Mouse (Mus musculus) limb, embryonic 15.5 days (tissue): ENCODE results near the gene Col13a1. TPM values are rescaled to one million over a fixed set of nuclear protein-coding genes. Genes with fewer than 3 reads are reported as not detected.
A peak's percentile ranks its signal among the peaks of the same experiment; 100 is the strongest.

Experiments
- ATAC-seq: fragments of 200-750 bp; cut with Nextera tagmentation; 2 replicates; pipeline ENCODE4 v1.8.0; 2017; ENCODE audit warnings: low read depth, moderate TSS enrichment; ENCODE audit not compliant: insufficient number of reproducible peaks, low FRiP score, low TSS enrichment
- H3K27ac ChIP-seq: fragments of 300-500 bp; sonication (generic); 2 replicates; pipeline ENCODE4 v1.5.1; 2015; ENCODE audit warnings: moderate library complexity, mild to moderate bottlenecking, inconsistent platforms
- H3K27me3 ChIP-seq: fragments of 300-500 bp; sonication (generic); 2 replicates; pipeline ENCODE4 v1.6.1; 2015; ENCODE audit warnings: inconsistent platforms
- H3K36me3 ChIP-seq: fragments of 300-500 bp; sonication (generic); 2 replicates; pipeline ENCODE4 v1.6.1; 2015; ENCODE audit warnings: inconsistent platforms
- H3K4me1 ChIP-seq: fragments of 300-500 bp; sonication (generic); 2 replicates; pipeline ENCODE4 v1.6.1; 2015; ENCODE audit warnings: inconsistent platforms
- H3K4me2 ChIP-seq: fragments of 300-500 bp; sonication (generic); 2 replicates; pipeline ENCODE4 v1.6.1; 2015; ENCODE audit warnings: mild to moderate bottlenecking, inconsistent platforms
- H3K4me3 ChIP-seq: fragments of 300-500 bp; sonication (generic); 2 replicates; pipeline ENCODE4 v1.5.1; 2015; ENCODE audit warnings: mild to moderate bottlenecking, inconsistent platforms
- H3K9ac ChIP-seq: fragments of 300-500 bp; sonication (generic); 2 replicates; pipeline ENCODE4 v1.6.1; 2015; ENCODE audit warnings: inconsistent platforms
- H3K9me3 ChIP-seq: fragments of 300-500 bp; sonication (generic); 2 replicates; pipeline ENCODE4 v1.6.1; 2016; ENCODE audit warnings: inconsistent platforms
- WGBS: fragments of 180-500 bp; shearing (Covaris S2); methylation state at CpG from one replicate; pipeline ENCODE4 v1.1.7; 2015; 5-methylcytosine and 5-hydroxymethylcytosine counted together
- polyA plus RNA-seq: library from polyadenylated mRNA; unstranded; fragments of >200 nt; fragmentation: Nextera tagmentation; extraction: Ambion mirVana; gene quantifications from 2 replicates; pipeline ENCODE4 v1.2.1, GENCODE M21; 2015

The Col13a1 gene
- polyA plus RNA-seq, 1 experiment from 2014 or later = 9.1 TPM

GRCm38 (mm10) chr10:61965386-61965841 lies 13.5 kb downstream of the Col13a1 start:
- 11% methylated on average over 7 of the region's 7 CpGs for WGBS
- H3K4me2 ChIP-seq = no peak overlapping the region
- H3K4me1 ChIP-seq = peaks cover 8% of the 10 kb centered on the region
- no peak overlapping the region for H3K27ac ChIP-seq
- no peak overlapping the region for H3K4me3 ChIP-seq
- no peaks in the 10 kb centered on the region for H3K36me3 ChIP-seq
- H3K9ac ChIP-seq = no peak overlapping the region
- H3K27me3 ChIP-seq = no peaks in the 10 kb centered on the region
- no peaks in the 10 kb centered on the region for H3K9me3 ChIP-seq
- ATAC-seq = peak; percentile 51; the same call in 1 of the 2 replicates

GRCm38 (mm10) chr10:61956718-61957117 lies 22.2 kb downstream of the Col13a1 start:
- Histone ChIP-seq H3K9ac (no peak overlapping the region), H3K4me2 (no peak overlapping the region), H3K27me3 (no peaks in the 10 kb centered on the region), H3K9me3 (no peaks in the 10 kb centered on the region), H3K4me3 (no peak overlapping the region), H3K36me3 (no peaks in the 10 kb centered on the region), H3K4me1 (no peaks in the 10 kb centered on the region), H3K27ac (no peak overlapping the region)
- no peak for ATAC-seq
- 73% methylated on average over 6 of the region's 6 CpGs for WGBS

GRCm38 (mm10) chr10:61953916-61954315 lies 25.0 kb downstream of the Col13a1 start:
- no peaks in the 10 kb centered on the region for H3K36me3 ChIP-seq
- no peak overlapping the region for H3K9ac ChIP-seq
- 77% methylated on average over 5 of the region's 5 CpGs for WGBS
- H3K4me1 ChIP-seq = no peaks in the 10 kb centered on the region
- H3K27me3 ChIP-seq = no peaks in the 10 kb centered on the region
- H3K27ac ChIP-seq = no peak overlapping the region
- no peak for ATAC-seq
- no peak overlapping the region for H3K4me3 ChIP-seq
- H3K9me3 ChIP-seq = no peaks in the 10 kb centered on the region
- H3K4me2 ChIP-seq = no peak overlapping the region

- WGBS = 69% methylated on average over 6 of the region's 6 CpGs
- Histone ChIP-seq H3K4me2 (no peak overlapping the region), H3K27me3 (no peaks in the 10 kb centered on the region), H3K4me1 (no peaks in the 10 kb centered on the region), H3K27ac (no peak overlapping the region), H3K36me3 (no peaks in the 10 kb centered on the region), H3K4me3 (no peak overlapping the region), H3K9me3 (no peaks in the 10 kb centered on the region), H3K9ac (no peak overlapping the region)
- ATAC-seq = no peak
Observed at GRCm38 (mm10) chr10:61949542-61949941, 29.4 kb downstream of the Col13a1 start.

- Histone ChIP-seq H3K9me3 (no peaks in the 10 kb centered on the region), H3K4me3 (no peak overlapping the region), H3K36me3 (no peaks in the 10 kb centered on the region), H3K27ac (no peak overlapping the region), H3K4me1 (no peaks in the 10 kb centered on the region), H3K27me3 (no peaks in the 10 kb centered on the region), H3K4me2 (no peak overlapping the region), H3K9ac (no peak overlapping the region)
- WGBS = 75% methylated on average over 2 of the region's 2 CpGs
- ATAC-seq = no peak
Observed at GRCm38 (mm10) chr10:61944386-61944785, 34.5 kb downstream of the Col13a1 start.

GRCm38 (mm10) chr10:61943480-61943879 lies 35.4 kb downstream of the Col13a1 start:
- Histone ChIP-seq H3K4me2 (no peak overlapping the region), H3K36me3 (no peaks in the 10 kb centered on the region), H3K4me1 (no peaks in the 10 kb centered on the region), H3K9me3 (no peaks in the 10 kb centered on the region), H3K4me3 (no peak overlapping the region), H3K9ac (no peak overlapping the region), H3K27ac (no peak overlapping the region), H3K27me3 (0 out of 2 replicates have a peak, but pooled peaks cover 3% of the 10 kb centered on the region)
- WGBS = 23% methylated on average over 10 of the region's 10 CpGs
- no peak for ATAC-seq

GRCm38 (mm10) chr10:61942719-61943118 lies 36.2 kb downstream of the Col13a1 start:
- no peak for ATAC-seq
- H3K4me1 ChIP-seq = no peaks in the 10 kb centered on the region
- H3K4me2 ChIP-seq = no peak overlapping the region
- no peak overlapping the region for H3K4me3 ChIP-seq
- no peaks in the 10 kb centered on the region for H3K9me3 ChIP-seq
- 63% methylated on average over 2 of the region's 2 CpGs for WGBS
- peaks cover 5% of the 10 kb centered on the region; the same call in 1 of the 2 replicates for H3K27me3 ChIP-seq
- H3K27ac ChIP-seq = no peak overlapping the region
- H3K36me3 ChIP-seq = no peaks in the 10 kb centered on the region
- no peak overlapping the region for H3K9ac ChIP-seq

GRCm38 (mm10) chr10:61936211-61937121 lies 42.4 kb downstream of the Col13a1 start:
- ATAC-seq = no peak
- Histone ChIP-seq H3K4me1 (peaks cover 22% of the 10 kb centered on the region), H3K36me3 (no peaks in the 10 kb centered on the region), H3K27me3 (peaks cover 19% of the 10 kb centered on the region; the same call in 1 of the 2 replicates), H3K9me3 (no peaks in the 10 kb centered on the region), H3K9ac (no peak overlapping the region), H3K4me3 (peak overlapping the region; percentile 5; the same call in 1 of the 2 replicates), H3K4me2 (peak overlapping the region; percentile 38), H3K27ac (no peak overlapping the region)
- 4% methylated on average over 28 of the region's 28 CpGs for WGBS

- Histone ChIP-seq H3K27me3 (peaks cover 7% of the 10 kb centered on the region; the same call in 1 of the 2 replicates), H3K36me3 (no peaks in the 10 kb centered on the region), H3K27ac (no peak overlapping the region), H3K9me3 (no peaks in the 10 kb centered on the region), H3K4me2 (no peak overlapping the region), H3K4me1 (peaks cover 26% of the 10 kb centered on the region), H3K9ac (no peak overlapping the region), H3K4me3 (no peak overlapping the region)
- ATAC-seq = no peak
- 53% methylated on average over 6 of the region's 6 CpGs for WGBS
Observed at GRCm38 (mm10) chr10:61931678-61932077, 47.2 kb downstream of the Col13a1 start.

GRCm38 (mm10) chr10:61929901-61930300 lies 49.0 kb downstream of the Col13a1 start:
- WGBS = 54% methylated on average over 6 of the region's 6 CpGs
- Histone ChIP-seq H3K4me1 (peaks cover 14% of the 10 kb centered on the region), H3K27me3 (0 out of 2 replicates have a peak, but pooled peaks cover under 1% of the 10 kb centered on the region), H3K4me2 (no peak overlapping the region), H3K9me3 (no peaks in the 10 kb centered on the region), H3K9ac (no peak overlapping the region), H3K4me3 (no peak overlapping the region), H3K27ac (no peak overlapping the region), H3K36me3 (no peaks in the 10 kb centered on the region)
- no peak for ATAC-seq

GRCm38 (mm10) chr10:61928725-61929651 lies 49.9 kb downstream of the Col13a1 start:
- 10% methylated on average over 24 of the region's 24 CpGs for WGBS
- no peaks in the 10 kb centered on the region for H3K36me3 ChIP-seq
- H3K27ac ChIP-seq = peak overlapping the region; percentile 59
- no peaks in the 10 kb centered on the region for H3K9me3 ChIP-seq
- ATAC-seq = peak; percentile 70
- H3K4me1 ChIP-seq = peaks cover 14% of the 10 kb centered on the region
- no peak overlapping the region for H3K4me3 ChIP-seq
- H3K27me3 ChIP-seq = no peaks in the 10 kb centered on the region
- no peak overlapping the region for H3K9ac ChIP-seq
- 0 out of 2 replicates have a peak overlapping the region, but pooled peaks have one; percentile 12 for H3K4me2 ChIP-seq
